Mouse (Mus musculus) lung, postnatal 0 days (tissue): ENCODE measurements around the gene Cpm.

ENCODE experiments used
- CTCF ChIP-seq: IDR thresholded peaks from 2 replicates; pipeline ENCODE4 v1.5.1; 2016; ENCODE audit warnings: antibody characterized with exemption, mild to moderate bottlenecking
- EP300 ChIP-seq: IDR thresholded peaks from 2 replicates; pipeline ENCODE4 v1.6.1; 2016; ENCODE audit warnings: antibody characterized with exemption, mild to moderate bottlenecking, control low read depth

DNA sequence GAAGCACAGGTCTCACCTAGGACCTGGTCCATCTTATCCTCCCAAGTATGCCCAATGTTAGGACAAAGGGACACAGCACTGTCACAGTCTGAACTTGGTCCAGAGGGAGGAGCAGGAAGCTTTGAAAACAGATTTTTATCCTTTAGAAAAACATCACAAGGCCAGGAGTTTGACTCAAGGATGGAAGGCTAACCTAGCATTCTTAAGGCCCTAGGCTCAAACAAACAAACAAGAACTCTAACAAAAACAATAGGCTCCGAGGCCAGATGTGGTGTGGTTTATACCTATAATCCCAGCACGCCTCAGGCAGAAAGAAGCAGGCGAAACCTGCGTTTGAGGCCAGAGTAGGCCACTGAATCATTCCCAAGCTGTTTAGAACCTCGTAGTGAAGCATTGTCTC is 22.9 kb upstream of the Cpm start:
- TF ChIP-seq CTCF (no peak), EP300 (no peak)
